Mouse (Mus musculus): ENCODE measurements around the gene Pfdn6. TPM values are rescaled to one million over a fixed set of nuclear protein-coding genes. Genes with fewer than 3 reads are reported as not detected.
A peak's percentile ranks its signal among the peaks of the same experiment; 100 is the strongest.
"Not testable (repeated sequence)": the region's sequence is repeated elsewhere in the genome, so short reads cannot be mapped to it uniquely, and the experiment has no call there.

Pfdn6 gene
- polyA plus RNA-seq, 1 experiment from 2014 or later = 242 TPM

GRCm38 (mm10) chr17:33889941-33890532, 50.1 kb downstream of the Pfdn6 start:
- Histone ChIP-seq H3K4me3 (peak overlapping the region; percentile 67), H3K27ac (peak overlapping the region; percentile 93), H3K36me3 (replicated peaks) (peaks cover 21% of the 10 kb centered on the region), H3K4me1 (peaks cover 21% of the 10 kb centered on the region)
- H3K9me3 ChIP-seq; H3K27me3 ChIP-seq (ENCODE audit: poor library complexity, severe bottlenecking): not testable (repeated sequence)
- under 1% methylated on average over 44 of the region's 44 CpGs for WGBS
- peak; percentile 23 for DNase-seq (ENCODE audit: extremely low spot score, low spot score)

Other genes starting within 250 kb of the Pfdn6 start
- gene March2, start 221.7 kb downstream of the Pfdn6 start, polyA plus RNA-seq (2016; fragmentation: Nextera tagmentation; extraction: Ambion mirVana) = 29.5 and 33.1 TPM in 2 replicates
- gene Rab11b, start 179.8 kb downstream of the Pfdn6 start, polyA plus RNA-seq (2016; fragmentation: Nextera tagmentation; extraction: Ambion mirVana) = 338 and 346 TPM in 2 replicates
- 21.4 and 22.4 TPM in 2 replicates for gene Angptl4, start 158.5 kb downstream of the Pfdn6 start, polyA plus RNA-seq (2016; fragmentation: Nextera tagmentation; extraction: Ambion mirVana)
- 22.7 and 27.9 TPM in 2 replicates for gene Kank3, start 129.8 kb downstream of the Pfdn6 start, polyA plus RNA-seq (2016; fragmentation: Nextera tagmentation; extraction: Ambion mirVana)
- gene Rps28, start 115.8 kb downstream of the Pfdn6 start, polyA plus RNA-seq (2016; fragmentation: Nextera tagmentation; extraction: Ambion mirVana) = 848 and 864 TPM in 2 replicates
- gene Ndufa7, start 115.8 kb downstream of the Pfdn6 start, polyA plus RNA-seq (2016; fragmentation: Nextera tagmentation; extraction: Ambion mirVana) = 439 and 441 TPM in 2 replicates
- 86.6 and 89.0 TPM in 2 replicates for gene Cd320, start 97.3 kb downstream of the Pfdn6 start, polyA plus RNA-seq (2016; fragmentation: Nextera tagmentation; extraction: Ambion mirVana)
- not detected in 2 replicates for gene Gm7029, start 66.5 kb downstream of the Pfdn6 start, polyA plus RNA-seq (2016; fragmentation: Nextera tagmentation; extraction: Ambion mirVana)
- gene Kifc1, start 49.7 kb downstream of the Pfdn6 start, polyA plus RNA-seq (2016; fragmentation: Nextera tagmentation; extraction: Ambion mirVana) = 6.6 and 8.1 TPM in 2 replicates
- gene Platr17, start 35.2 kb downstream of the Pfdn6 start, polyA plus RNA-seq (2016; fragmentation: Nextera tagmentation; extraction: Ambion mirVana) = 0.19 and 0.39 TPM in 2 replicates
- 85.9 and 90.8 TPM in 2 replicates for gene Daxx, start 30.9 kb downstream of the Pfdn6 start, polyA plus RNA-seq (2016; fragmentation: Nextera tagmentation; extraction: Ambion mirVana)
- 14.1 TPM in 2 replicates for gene Tapbp, start 24.4 kb downstream of the Pfdn6 start, polyA plus RNA-seq (2016; fragmentation: Nextera tagmentation; extraction: Ambion mirVana)
- gene Zbtb22, start 24.4 kb downstream of the Pfdn6 start, polyA plus RNA-seq (2016; fragmentation: Nextera tagmentation; extraction: Ambion mirVana) = 21.2 and 23.2 TPM in 2 replicates
- gene Rgl2, start 10.8 kb downstream of the Pfdn6 start, polyA plus RNA-seq (2016; fragmentation: Nextera tagmentation; extraction: Ambion mirVana) = 39.3 and 46.7 TPM in 2 replicates
- 56.1 and 59.6 TPM in 2 replicates for gene Wdr46, start 317 bp upstream of the Pfdn6 start, polyA plus RNA-seq (2016; fragmentation: Nextera tagmentation; extraction: Ambion mirVana)
- 3.3 and 3.7 TPM in 2 replicates for gene B3galt4, start 11.1 kb upstream of the Pfdn6 start, polyA plus RNA-seq (2016; fragmentation: Nextera tagmentation; extraction: Ambion mirVana)
- gene Vps52, start 15.5 kb upstream of the Pfdn6 start, polyA plus RNA-seq (2016; fragmentation: Nextera tagmentation; extraction: Ambion mirVana) = 49.4 and 51.3 TPM in 2 replicates
- gene Rps18, start 15.7 kb upstream of the Pfdn6 start, polyA plus RNA-seq (2016; fragmentation: Nextera tagmentation; extraction: Ambion mirVana) = 1,596 and 1,663 TPM in 2 replicates
- 51.2 and 51.8 TPM in 2 replicates for gene H2-K1, start 60.0 kb upstream of the Pfdn6 start, polyA plus RNA-seq (2016; fragmentation: Nextera tagmentation; extraction: Ambion mirVana)
- gene Ring1, start 84.3 kb upstream of the Pfdn6 start, polyA plus RNA-seq (2016; fragmentation: Nextera tagmentation; extraction: Ambion mirVana) = 11.4 and 12.4 TPM in 2 replicates
- gene H2-Ke6, start 87.7 kb upstream of the Pfdn6 start, polyA plus RNA-seq (2016; fragmentation: Nextera tagmentation; extraction: Ambion mirVana) = 95.4 and 96.4 TPM in 2 replicates
- 203 and 206 TPM in 2 replicates for gene Slc39a7, start 91.3 kb upstream of the Pfdn6 start, polyA plus RNA-seq (2016; fragmentation: Nextera tagmentation; extraction: Ambion mirVana)
- gene Rxrb, start 91.5 kb upstream of the Pfdn6 start, polyA plus RNA-seq (2016; fragmentation: Nextera tagmentation; extraction: Ambion mirVana) = 44.5 and 48.3 TPM in 2 replicates
- 0.74 and 0.75 TPM in 2 replicates for gene Col11a2, start 99.1 kb upstream of the Pfdn6 start, polyA plus RNA-seq (2016; fragmentation: Nextera tagmentation; extraction: Ambion mirVana)
- gene H2-Oa, start 152.0 kb upstream of the Pfdn6 start, polyA plus RNA-seq (2016; fragmentation: Nextera tagmentation; extraction: Ambion mirVana) = 0.12 and 0.43 TPM in 2 replicates
- 4.5 and 6.9 TPM in 2 replicates for gene H2-DMa, start 179.2 kb upstream of the Pfdn6 start, polyA plus RNA-seq (2016; fragmentation: Nextera tagmentation; extraction: Ambion mirVana)
- 121 and 134 TPM in 2 replicates for gene Brd2, start 182.3 kb upstream of the Pfdn6 start, polyA plus RNA-seq (2016; fragmentation: Nextera tagmentation; extraction: Ambion mirVana)
- gene H2-DMb2, start 203.0 kb upstream of the Pfdn6 start, polyA plus RNA-seq (2016; fragmentation: Nextera tagmentation; extraction: Ambion mirVana) = 0.16 and 0.26 TPM in 2 replicates
- gene H2-DMb1, start 212.7 kb upstream of the Pfdn6 start, polyA plus RNA-seq (2016; fragmentation: Nextera tagmentation; extraction: Ambion mirVana) = 0.24 and 0.81 TPM in 2 replicates
- gene Tap1, start 247.2 kb upstream of the Pfdn6 start, polyA plus RNA-seq (2016; fragmentation: Nextera tagmentation; extraction: Ambion mirVana) = 1.4 and 1.7 TPM in 2 replicates
- gene Psmb9, start 247.4 kb upstream of the Pfdn6 start, polyA plus RNA-seq (2016; fragmentation: Nextera tagmentation; extraction: Ambion mirVana) = 0.79 and 1.3 TPM in 2 replicates